Mouse (Mus musculus) ovary, postnatal 10 days (tissue): ENCODE measurements at regions not wholly inside any gene's neighbourhood (a gene's known extent, or its start where the extent isn't known, plus 50 kb on each side); places are given as distances from the start of the nearest gene placed in this dataset.

ENCODE experiments used
- DNase-seq: peaks from one replicate; pipeline ENCODE4 v3.0.0; 2022; ENCODE audit warnings: low spot score

DNA sequence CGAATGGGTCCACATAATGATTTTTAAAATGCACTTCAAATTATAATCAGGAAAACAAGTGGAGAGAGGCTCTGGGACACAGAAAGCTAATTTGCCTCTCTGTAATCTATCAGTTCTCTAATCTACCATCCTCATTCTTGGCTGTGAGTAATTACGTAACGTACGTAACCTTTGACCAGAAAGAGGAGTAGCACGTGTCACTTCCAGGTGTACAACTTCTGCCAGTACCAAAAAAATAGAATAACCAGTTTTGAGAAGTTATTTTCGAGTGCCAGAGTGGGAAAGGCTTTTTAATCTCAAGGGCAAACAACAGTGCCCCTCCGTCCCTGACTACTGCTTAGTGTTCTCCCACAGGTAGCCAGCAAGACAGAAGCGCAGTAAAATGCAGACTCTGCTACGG lies 69.2 kb upstream of the Cited2 start:
- DNase-seq: no peak

DNA sequence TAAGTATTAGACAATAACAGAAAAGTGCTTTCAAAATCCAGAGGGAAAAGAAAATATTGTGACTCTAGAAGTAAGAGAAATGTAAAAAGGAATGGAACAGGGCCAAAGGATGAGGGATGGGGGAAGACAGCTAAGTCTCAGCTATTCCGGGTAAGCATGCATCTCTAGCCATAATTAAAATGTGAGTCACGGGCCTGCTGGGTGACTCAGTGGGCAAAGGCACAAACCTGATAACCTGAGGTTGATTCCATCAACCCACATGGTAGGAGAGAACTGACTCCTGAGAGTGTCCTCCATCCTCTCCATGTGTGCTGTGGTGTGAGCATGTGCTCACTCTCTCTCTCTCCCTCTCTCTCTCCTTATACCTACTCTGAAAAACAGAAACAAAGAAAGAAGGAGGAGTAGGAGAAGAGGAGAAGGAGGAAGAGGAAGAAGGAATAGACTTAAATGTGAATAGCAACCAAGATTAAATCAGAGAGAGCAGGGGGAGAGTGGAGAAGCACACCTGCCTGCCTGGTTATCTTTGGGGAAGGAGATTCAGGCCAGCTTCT lies 68.6 kb upstream of the Cited2 start:
- DNase-seq: no peak

DNA sequence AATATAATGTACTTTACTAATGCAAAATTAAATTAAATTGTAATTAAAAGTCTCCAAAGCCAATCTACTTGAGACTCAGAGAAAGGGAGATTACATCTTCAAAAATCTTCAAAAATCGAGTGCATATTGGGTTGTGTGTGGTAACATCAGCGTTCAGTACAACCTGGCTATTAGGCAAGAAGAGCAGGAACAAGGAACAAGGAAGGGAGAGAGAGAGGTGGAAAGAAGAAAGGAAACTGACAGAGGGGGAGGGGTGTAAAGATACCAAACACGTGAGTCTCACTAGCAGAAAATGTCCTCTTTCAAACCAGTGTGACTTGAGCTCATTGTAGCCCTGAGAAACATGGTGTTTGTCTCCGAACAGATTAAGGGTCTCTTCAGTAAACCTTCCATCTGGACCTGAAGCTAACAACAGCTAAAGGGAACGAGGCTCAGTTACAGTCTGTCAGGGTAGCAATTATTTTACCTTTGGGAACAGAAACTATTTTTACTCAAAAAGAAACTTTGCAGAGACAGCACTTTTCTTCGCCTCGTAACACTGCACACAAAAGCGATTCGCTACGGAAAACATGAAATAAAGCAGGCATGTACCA lies 67.5 kb upstream of the Cited2 start:
- DNase-seq: no peak

DNA sequence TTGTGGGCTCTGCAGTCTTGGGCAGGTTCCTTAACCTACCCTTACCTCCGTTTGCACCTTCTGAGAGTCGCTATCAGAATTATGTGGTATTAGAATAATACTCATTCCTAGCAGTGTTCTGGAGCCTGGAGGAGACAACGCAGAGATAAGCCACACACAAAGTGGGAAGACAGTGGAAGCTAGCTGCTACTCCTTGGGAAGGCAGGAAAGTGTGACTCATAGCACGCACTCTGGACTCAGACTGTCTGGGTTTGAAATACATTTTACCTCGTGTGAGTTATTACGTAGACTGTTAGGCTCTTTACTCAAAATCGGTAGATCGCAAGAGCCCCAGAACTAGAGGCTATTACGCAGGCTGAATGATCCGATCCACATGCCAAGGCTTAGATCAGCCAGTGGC lies 66.7 kb upstream of the Cited2 start:
- no peak for DNase-seq

DNA sequence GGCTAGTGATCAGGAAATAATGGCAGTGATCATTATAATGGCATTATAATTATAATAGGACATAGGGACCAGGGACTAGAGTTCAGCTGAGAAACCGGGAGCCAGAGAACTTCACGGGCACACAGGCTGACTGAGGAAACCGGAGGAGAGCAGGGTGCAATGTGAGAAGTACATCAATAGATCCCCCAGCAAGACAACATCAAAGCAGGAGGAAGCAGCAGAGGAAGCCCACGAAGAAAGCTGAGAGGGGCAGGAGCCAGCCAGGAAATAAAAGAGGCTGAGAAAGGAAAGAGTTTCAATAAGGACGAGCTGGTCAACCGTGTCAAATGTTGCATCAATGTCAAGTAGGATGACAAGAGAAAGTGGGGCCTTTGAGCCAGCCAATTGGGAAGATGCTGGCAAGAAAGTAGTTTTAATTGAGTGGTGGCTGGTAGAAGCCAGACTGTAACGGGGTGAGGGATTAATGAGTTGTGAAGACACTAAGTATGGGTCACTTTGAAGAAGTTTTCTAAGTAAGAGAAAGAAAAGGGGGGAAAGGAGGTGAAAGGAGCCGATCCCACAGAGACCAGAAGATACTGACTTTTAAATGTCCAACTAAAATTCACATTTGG lies 66.0 kb upstream of the Cited2 start:
- no peak for DNase-seq

DNA sequence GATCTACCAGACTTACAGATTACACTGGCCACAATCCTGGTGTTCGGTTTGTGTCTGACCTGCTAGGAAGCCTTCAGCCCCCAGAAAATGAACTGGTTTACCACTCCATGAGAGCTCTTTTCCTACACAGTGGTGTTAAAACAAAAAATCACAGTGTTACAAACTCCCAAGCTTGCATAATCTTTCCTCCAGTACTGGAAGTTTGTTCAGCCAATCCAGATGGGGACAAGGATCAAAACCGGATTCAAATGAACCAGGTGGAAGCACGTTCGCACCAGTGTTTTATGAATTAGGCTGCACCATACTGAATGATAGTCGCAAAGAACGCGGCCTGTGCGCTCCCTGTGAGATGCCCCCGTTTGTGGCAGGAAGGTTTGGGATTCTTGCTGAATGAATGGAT lies 63.4 kb upstream of the Cited2 start:
- no peak for DNase-seq

DNA sequence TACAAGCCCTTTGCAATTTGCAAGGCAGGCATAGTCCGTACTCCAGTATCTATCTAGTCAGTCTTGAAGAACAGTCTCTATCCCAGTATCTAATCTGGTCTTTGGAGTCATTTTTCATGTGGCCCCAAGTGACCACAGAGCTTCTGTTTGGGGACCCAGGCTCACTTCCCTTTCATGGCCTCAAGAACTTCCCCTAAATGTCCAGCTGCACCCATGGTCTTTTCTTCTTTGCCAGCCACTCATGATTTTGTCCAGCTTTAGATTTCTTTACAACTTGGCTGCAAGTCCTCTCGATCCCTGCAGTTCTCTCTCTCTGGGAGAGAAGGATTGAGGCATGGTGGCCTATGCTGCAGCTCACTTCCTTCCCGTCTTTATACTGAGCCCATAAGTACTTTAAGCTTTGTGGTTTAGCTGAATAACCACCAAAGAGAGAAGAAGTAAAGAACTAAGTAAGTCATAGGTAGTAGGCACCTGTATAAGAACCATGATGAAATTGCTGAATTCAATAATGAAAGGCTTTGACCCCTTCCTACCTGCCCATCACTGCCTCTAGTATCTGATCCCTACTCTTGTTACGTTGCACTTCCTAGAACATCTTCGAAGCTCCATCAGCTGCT lies 62.1 kb upstream of the Cited2 start:
- DNase-seq: no peak

DNA sequence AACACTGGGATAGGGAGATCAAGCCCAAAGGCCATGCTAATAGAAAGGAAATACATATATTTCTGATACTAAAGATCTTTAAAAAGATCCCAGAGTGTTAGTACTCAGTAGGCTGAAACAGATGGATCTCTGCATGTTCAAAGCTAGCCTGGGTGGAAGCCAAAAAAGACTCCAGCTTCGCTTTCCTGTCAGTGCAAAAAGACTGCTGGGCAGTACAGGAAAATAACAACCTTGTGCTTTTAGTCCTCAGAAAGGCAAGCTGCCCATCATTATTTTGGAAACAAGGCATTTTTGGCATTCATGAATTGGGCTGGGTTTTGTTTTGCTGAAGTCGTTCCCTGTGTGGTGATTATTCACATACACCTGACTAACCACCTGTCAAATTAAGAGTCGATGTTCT lies 56.9 kb upstream of the Cited2 start:
- no peak for DNase-seq

DNA sequence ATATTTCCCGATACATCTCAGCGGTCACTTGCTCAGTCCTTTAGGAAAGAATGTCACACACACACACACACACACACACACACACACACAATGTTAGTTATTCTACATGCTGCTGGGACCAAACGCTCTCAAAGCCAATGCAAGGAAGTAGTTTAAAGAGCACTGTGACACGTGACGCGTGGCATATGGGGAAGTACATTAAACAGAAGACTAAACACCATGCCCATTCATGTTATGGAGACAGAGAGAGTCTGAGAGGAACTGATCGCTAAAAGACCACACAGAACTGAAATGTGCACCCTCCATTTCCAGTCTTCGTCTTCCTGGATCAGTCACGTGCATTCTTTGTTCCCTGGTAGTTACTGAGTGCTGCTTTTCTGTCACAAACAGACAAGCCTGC lies 53.6 kb upstream of the Cited2 start:
- no peak for DNase-seq
